Mouse (Mus musculus): ENCODE measurements at regions not wholly inside any gene's neighbourhood (a gene's known extent, or its start where the extent isn't known, plus 50 kb on each side); places are given as distances from the start of the nearest gene placed in this dataset.

GRCm38 (mm10) chr4:9028475-9028874 is 789.6 kb upstream of the Car8 start:
- H3K4me1 ChIP-seq, result peaks cover 11% of the 10 kb centered on the region
- peak overlapping the region; percentile 43 for H3K4me3 ChIP-seq (replicated peaks)
- no peak overlapping the region for H3K27ac ChIP-seq (replicated peaks)
- WGBS, result under 1% methylated on average over 12 of the region's 12 CpGs
- H3K36me3 ChIP-seq, result no peaks in the 10 kb centered on the region
- H3K4me2 ChIP-seq (replicated peaks), result peak overlapping the region; percentile 86
- H3K27me3 ChIP-seq, result peaks cover 19% of the 10 kb centered on the region
- no peaks in the 10 kb centered on the region for H3K9me3 ChIP-seq (replicated peaks)
- no peak for ATAC-seq (ENCODE audit: insufficient number of reproducible peaks, low FRiP score, low TSS enrichment, low read depth)
- 0 out of 2 replicates have a peak overlapping the region, but pooled peaks have one; percentile 21 for H3K9ac ChIP-seq

DNA sequence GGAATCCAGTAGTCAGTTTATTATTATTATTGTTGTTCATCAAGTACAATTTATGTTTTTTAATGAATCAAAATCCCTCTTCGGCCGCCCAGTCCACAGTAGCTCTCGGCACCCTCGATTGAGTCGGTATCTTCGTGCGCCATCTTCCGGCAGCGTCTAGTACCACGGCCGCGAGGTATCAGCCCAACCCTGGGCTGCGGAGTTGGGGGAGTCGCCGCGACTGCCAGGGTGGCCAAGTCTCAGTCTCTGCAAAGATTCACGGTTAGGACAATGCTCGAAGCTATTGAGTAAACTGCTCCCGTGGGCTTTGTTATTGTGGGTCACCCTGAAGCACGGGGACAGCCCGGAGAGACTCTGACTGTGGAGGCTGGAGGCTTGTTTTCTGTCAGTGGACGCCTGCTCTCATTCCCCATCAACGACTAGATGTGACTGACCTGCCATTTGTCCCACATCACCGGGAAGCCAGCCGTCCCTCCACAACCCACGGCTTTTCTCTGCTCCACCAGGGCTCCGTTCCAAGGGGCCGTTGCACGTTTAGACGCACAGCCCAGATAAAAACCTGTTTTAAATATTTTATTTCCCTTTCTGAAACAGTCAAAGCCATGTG is 789.1 kb upstream of the Car8 start:
- Histone ChIP-seq H3K36me3 (no peaks in the 10 kb centered on the region), H3K27ac (replicated peaks) (no peak overlapping the region), H3K27me3 (peaks cover 23% of the 10 kb centered on the region), H3K9ac (peak overlapping the region; percentile 21; the same call in 1 of the 2 replicates), H3K9me3 (replicated peaks) (no peaks in the 10 kb centered on the region), H3K4me1 (peaks cover 11% of the 10 kb centered on the region), H3K4me2 (replicated peaks) (peak overlapping the region; percentile 86), H3K4me3 (replicated peaks) (peak overlapping the region; percentile 43)
- ATAC-seq (ENCODE audit: insufficient number of reproducible peaks, low FRiP score, low TSS enrichment, low read depth), result peak; percentile 72
- WGBS, result under 1% methylated on average over 30 of the region's 30 CpGs

GRCm38 (mm10) chr4:9027383-9027782 is 788.5 kb upstream of the Car8 start:
- Histone ChIP-seq H3K27me3 (peaks cover 23% of the 10 kb centered on the region), H3K4me3 (replicated peaks) (no peak overlapping the region), H3K27ac (replicated peaks) (no peak overlapping the region)

GRCm38 (mm10) chr4:9026841-9027240 is 788.0 kb upstream of the Car8 start:
- Histone ChIP-seq H3K4me1 (peaks cover 11% of the 10 kb centered on the region), H3K36me3 (no peaks in the 10 kb centered on the region), H3K27ac (replicated peaks) (no peak overlapping the region), H3K9me3 (replicated peaks) (no peaks in the 10 kb centered on the region), H3K27me3 (peaks cover 23% of the 10 kb centered on the region), H3K4me2 (replicated peaks) (no peak overlapping the region), H3K4me3 (replicated peaks) (no peak overlapping the region), H3K9ac (no peak overlapping the region)
- no peak for ATAC-seq (ENCODE audit: insufficient number of reproducible peaks, low FRiP score, low TSS enrichment, low read depth)
- 66% methylated on average over 16 of the region's 16 CpGs for WGBS

More at GRCm38 (mm10) chr4:9027383-9027782, 788.5 kb upstream of the Car8 start:
- peaks cover 11% of the 10 kb centered on the region for H3K4me1 ChIP-seq
- H3K4me2 ChIP-seq (replicated peaks), result peak overlapping the region; percentile 86
- H3K9ac ChIP-seq, result no peak overlapping the region
- no peaks in the 10 kb centered on the region for H3K36me3 ChIP-seq
- H3K9me3 ChIP-seq (replicated peaks), result no peaks in the 10 kb centered on the region
- WGBS, result 11% methylated on average over 7 of the region's 7 CpGs
- ATAC-seq (ENCODE audit: insufficient number of reproducible peaks, low FRiP score, low TSS enrichment, low read depth), result no peak

DNA sequence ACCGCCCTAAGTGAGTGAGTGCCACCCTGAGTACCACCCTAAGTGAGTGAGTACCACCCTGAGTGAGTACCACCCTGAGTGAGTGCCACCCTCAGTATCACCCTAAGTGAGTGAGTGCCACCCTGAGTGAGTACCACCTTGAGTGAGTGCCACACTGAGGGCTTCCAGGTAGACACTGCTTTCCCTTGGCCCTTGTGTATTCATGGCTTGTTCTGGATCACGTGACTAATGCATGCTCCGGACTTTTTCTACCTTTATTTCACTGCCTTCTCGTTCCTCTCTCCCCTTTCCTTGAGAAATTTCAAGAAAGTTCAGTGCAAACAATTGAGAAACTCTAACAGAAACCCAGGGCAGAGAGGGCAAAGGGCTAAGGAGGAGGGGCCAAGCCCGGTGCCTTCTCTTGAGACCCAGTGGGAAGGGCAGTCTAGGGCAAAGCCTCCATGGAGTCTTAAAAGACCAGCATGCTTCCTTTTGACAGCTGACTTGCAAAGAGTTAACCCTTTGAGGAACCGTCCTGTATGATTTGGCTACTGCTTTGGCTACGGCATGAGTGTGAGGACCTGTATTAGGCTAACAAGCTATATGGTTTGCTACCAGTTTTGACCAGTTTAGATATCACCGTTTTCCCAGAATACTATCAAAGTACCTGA is 787.1 kb upstream of the Car8 start:
- H3K36me3 ChIP-seq, result no peaks in the 10 kb centered on the region
- no peak overlapping the region for H3K4me3 ChIP-seq (replicated peaks)
- H3K27me3 ChIP-seq, result peaks cover 23% of the 10 kb centered on the region
- H3K4me2 ChIP-seq (replicated peaks), result no peak overlapping the region
- WGBS, result 63% methylated on average over 8 of the region's 8 CpGs
- H3K9ac ChIP-seq, result no peak overlapping the region
- ATAC-seq (ENCODE audit: insufficient number of reproducible peaks, low FRiP score, low TSS enrichment, low read depth), result no peak
- no peak overlapping the region for H3K27ac ChIP-seq (replicated peaks)
- peaks cover 11% of the 10 kb centered on the region for H3K4me1 ChIP-seq
- no peaks in the 10 kb centered on the region for H3K9me3 ChIP-seq (replicated peaks)

DNA sequence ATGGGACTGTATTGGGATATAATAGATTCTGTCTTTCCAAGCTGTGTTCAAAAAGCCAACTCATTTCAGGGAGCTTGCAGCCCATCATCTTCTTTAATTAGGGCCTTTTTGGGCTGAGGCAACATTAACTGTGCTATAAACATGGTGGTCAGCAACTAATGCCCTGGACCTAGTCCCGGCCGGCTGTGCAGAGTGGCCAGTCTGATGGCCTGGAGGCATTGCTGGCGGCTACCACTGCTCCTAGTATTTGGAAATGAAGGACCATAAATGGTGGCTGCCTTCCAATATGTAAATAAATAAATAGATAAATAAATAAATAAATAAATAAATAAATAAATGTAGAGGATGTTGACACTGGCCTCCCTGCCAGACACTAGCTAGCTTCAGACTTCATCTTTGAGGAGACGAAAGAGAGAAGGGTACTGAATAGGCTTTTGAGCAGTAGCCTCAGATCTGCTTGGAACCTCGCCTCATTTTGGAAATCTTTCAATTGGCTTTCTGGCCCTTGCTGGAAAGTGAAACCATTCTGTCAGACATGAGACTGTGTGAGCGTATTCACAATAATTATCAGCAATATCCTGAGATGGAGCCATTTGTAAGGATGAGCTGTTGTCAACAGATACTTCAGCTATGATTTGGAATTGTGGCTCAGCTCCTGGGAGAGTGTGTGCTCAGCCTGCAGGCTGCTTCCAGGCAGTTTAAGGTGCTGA is 785.5 kb upstream of the Car8 start:
- H3K9me3 ChIP-seq (replicated peaks), result no peaks in the 10 kb centered on the region
- ATAC-seq (ENCODE audit: insufficient number of reproducible peaks, low FRiP score, low TSS enrichment, low read depth), result no peak
- 77% methylated on average over 6 of the region's 6 CpGs for WGBS
- H3K4me3 ChIP-seq (replicated peaks), result no peak overlapping the region
- no peak overlapping the region for H3K4me2 ChIP-seq (replicated peaks)
- H3K27me3 ChIP-seq, result peaks cover 23% of the 10 kb centered on the region
- H3K27ac ChIP-seq (replicated peaks), result no peak overlapping the region
- no peak overlapping the region for H3K9ac ChIP-seq
- no peaks in the 10 kb centered on the region for H3K36me3 ChIP-seq
- H3K4me1 ChIP-seq, result peaks cover 20% of the 10 kb centered on the region

DNA sequence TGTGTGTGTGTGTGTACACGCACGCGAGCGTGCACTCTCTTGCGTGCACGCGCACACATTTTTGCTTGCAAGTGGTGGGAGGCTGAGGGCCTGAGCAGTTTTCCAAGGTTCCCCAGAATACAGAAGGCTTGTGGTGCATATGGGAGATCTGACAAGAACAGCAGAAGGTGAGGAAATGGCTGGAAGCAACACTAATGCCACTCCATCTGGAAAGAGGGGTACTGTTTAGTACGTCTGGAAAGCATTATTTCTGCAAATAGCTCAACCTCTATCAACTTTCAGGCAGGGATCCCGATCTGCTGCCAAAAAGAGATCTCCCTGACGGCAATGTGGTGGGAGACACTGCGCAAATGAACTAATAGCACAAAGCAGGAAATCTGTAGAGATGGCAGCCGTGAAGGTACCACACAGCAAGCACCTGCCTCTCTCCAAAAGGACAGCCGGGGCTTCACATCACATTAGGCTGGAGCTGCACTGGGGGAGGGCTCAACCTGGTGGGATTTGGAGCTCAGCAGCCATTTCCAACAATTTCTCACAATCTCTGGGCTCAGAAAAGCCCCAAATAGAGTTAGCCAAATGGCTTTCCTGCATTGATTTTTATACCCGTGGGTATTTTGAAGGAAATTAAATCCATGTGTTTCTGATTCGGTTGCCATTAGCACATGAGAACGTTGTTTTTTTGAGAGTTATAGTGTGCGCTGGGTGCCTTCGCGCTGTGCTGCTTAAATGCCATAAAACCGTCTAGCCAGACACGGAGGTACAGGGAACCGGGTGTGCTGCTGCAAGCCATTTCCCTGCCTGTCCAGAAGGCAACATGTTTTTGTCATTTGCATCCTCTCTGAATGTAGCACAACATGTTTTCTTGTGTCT is 780.6 kb upstream of the Car8 start:
- H3K27me3 ChIP-seq, result peaks cover 13% of the 10 kb centered on the region
- H3K4me2 ChIP-seq (replicated peaks), result peak overlapping the region; percentile 21; the same call in 1 of the 2 replicates
- no peak overlapping the region for H3K4me3 ChIP-seq (replicated peaks)
- H3K9me3 ChIP-seq (replicated peaks), result no peaks in the 10 kb centered on the region
- H3K4me1 ChIP-seq, result peaks cover 26% of the 10 kb centered on the region
- H3K36me3 ChIP-seq, result no peaks in the 10 kb centered on the region
- WGBS, result 41% methylated on average over 22 of the region's 22 CpGs
- no peak for ATAC-seq (ENCODE audit: insufficient number of reproducible peaks, low FRiP score, low TSS enrichment, low read depth)
- no peak overlapping the region for H3K9ac ChIP-seq
- no peak overlapping the region for H3K27ac ChIP-seq (replicated peaks)

- Histone ChIP-seq H3K4me1 (peaks cover 26% of the 10 kb centered on the region), H3K36me3 (no peaks in the 10 kb centered on the region), H3K27me3 (peaks cover 10% of the 10 kb centered on the region), H3K27ac (replicated peaks) (no peak overlapping the region), H3K9ac (no peak overlapping the region), H3K9me3 (replicated peaks) (no peaks in the 10 kb centered on the region), H3K4me2 (replicated peaks) (no peak overlapping the region), H3K4me3 (replicated peaks) (no peak overlapping the region)
- WGBS, result 91% methylated on average over 2 of the region's 2 CpGs
- no peak for ATAC-seq (ENCODE audit: insufficient number of reproducible peaks, low FRiP score, low TSS enrichment, low read depth)
Measured at GRCm38 (mm10) chr4:9018236-9018635, 779.4 kb upstream of the Car8 start.

DNA sequence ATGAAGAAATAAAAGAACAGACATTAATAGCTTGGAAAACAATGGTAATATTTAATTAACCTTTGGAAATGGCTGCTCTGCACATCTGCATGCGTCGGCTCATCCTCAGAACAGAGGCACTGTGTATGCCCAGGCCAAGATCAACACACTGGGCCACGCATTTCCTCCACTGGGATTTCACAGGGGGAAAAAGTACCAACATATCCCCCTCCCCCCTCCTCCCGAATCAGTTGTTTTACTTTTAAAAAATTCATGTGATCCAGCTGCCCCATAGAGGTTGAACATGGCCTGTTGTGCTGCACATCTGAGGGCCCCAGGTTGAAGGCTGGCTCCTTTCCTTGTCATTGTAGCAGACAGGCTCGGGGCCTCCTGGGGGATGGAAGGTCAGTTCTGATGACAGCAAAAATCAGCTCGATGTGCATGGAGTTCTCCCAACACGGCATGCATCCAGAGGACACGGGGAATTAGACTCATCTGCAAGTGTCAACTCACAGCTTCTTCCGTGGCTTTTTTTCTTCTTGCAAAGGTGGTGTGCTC is 777.7 kb upstream of the Car8 start:
- Histone ChIP-seq H3K4me3 (replicated peaks) (no peak overlapping the region), H3K27me3 (peaks cover 21% of the 10 kb centered on the region), H3K4me1 (peaks cover 26% of the 10 kb centered on the region), H3K36me3 (no peaks in the 10 kb centered on the region), H3K9ac (no peak overlapping the region), H3K27ac (replicated peaks) (no peak overlapping the region), H3K9me3 (replicated peaks) (no peaks in the 10 kb centered on the region), H3K4me2 (replicated peaks) (no peak overlapping the region)
- no peak for ATAC-seq (ENCODE audit: insufficient number of reproducible peaks, low FRiP score, low TSS enrichment, low read depth)
- 59% methylated on average over 9 of the region's 9 CpGs for WGBS

DNA sequence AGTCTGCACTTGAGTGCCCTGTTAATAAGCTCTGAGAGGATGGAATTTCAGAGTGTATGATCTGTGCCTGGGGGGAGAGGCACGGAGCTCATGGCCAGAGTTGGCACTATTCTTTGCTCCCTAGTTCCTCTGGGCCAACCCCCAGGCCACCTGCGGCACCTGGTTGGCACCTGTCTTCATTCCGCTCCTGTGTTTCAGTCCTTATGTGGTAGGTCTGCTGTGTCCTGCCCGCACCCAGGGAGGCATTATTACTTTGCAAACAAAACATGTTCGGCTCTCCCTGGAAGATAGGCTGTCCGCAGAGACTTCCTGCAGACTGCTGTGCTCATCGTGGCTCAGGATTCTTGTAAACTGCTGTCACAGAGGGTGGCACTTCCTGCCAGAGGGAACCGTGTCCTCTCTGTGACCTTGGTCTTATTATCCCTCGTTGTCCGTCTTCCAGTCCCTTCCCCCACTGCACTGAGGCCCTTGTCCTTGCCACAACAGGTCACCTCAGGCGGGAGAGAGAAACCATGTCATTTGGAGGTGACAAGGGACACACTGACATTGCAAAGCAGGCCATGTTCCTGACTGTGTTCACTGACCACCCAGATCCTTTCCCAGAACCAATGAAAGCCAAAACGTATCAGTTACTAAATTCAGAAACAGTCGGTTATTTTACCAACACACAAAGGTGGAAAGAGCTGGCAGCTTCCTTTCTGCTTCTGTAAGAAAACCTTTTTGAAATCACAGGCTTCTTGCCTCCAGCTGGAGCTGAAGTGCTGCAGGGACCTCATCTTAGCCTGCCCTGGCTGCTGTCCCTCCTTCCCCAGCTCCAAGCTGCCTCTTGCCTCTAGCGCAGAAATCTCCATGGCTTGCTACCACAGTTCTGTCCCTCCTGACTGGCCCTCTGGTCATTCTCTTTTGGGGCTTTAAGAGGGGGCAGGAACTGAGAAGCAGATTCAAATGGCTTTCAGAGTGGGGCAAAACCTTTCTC is 777.0 kb upstream of the Car8 start:
- WGBS, result 18% methylated on average over 14 of the region's 14 CpGs
- ATAC-seq (ENCODE audit: insufficient number of reproducible peaks, low FRiP score, low TSS enrichment, low read depth), result peak; percentile 60
- no peaks in the 10 kb centered on the region for H3K9me3 ChIP-seq (replicated peaks)
- H3K27me3 ChIP-seq, result peaks cover 23% of the 10 kb centered on the region
- peaks cover 31% of the 10 kb centered on the region for H3K4me1 ChIP-seq
- H3K4me3 ChIP-seq (replicated peaks), result no peak overlapping the region
- no peak overlapping the region for H3K27ac ChIP-seq (replicated peaks)
- no peak overlapping the region for H3K9ac ChIP-seq
- no peak overlapping the region for H3K4me2 ChIP-seq (replicated peaks)
- no peaks in the 10 kb centered on the region for H3K36me3 ChIP-seq
